Mouse (Mus musculus) embryonic fibroblast, embryonic 13.5 days (primary cell): Measurements from ENCODE around the gene Erf. TPM values are rescaled to one million over a fixed set of nuclear protein-coding genes. Genes with fewer than 3 reads are reported as not detected.

ENCODE experiments used
- H3K27ac ChIP-seq: 2 replicates; pipeline ENCODE4 v1.5.1; 2012; ENCODE audit warnings: low read length, control low read depth, inconsistent platforms; ENCODE audit not compliant: insufficient read depth
- H3K4me1 ChIP-seq: 2 replicates; pipeline ENCODE4 v1.6.1; 2011; ENCODE audit warnings: low read length; ENCODE audit not compliant: control insufficient read depth, insufficient read depth
- H3K4me3 ChIP-seq: 2 replicates; pipeline ENCODE4 v1.5.1; 2011; ENCODE audit warnings: mild to moderate bottlenecking, control low read depth, low read length; ENCODE audit not compliant: insufficient read depth
- CTCF ChIP-seq: IDR thresholded peaks from 2 replicates; pipeline ENCODE4 v1.5.1; 2011; ENCODE audit warnings: mild to moderate bottlenecking, control low read depth, low read length, moderate library complexity, borderline replicate concordance; ENCODE audit not compliant: insufficient read depth
- POLR2A ChIP-seq: IDR thresholded peaks from 2 replicates; pipeline ENCODE4 v1.6.1; 2011; ENCODE audit warnings: low read depth, mild to moderate bottlenecking, control low read depth, low read length, moderate library complexity
- polyA plus RNA-seq: library from polyadenylated mRNA; stranded (reverse); fragments of >200 nt; gene quantifications from 2 replicates; pipeline ENCODE4 v1.2.4, GENCODE M21; 2011; ENCODE audit warnings: low read depth; ENCODE audit not compliant: missing spikeins, insufficient read length

Gene Erf
- polyA plus RNA-seq, result 64.5 and 70.9 TPM in 2 replicates

- H3K4me1 ChIP-seq, result peaks cover 9% of the 10 kb centered on the region; the same call in 1 of the 2 replicates
- peak within 1 kb of the TSS; percentile 93 for H3K27ac ChIP-seq
- H3K4me3 ChIP-seq, result peak within 1 kb of the TSS; percentile 79
- TF ChIP-seq POLR2A (peak; percentile 83), CTCF (no peak)
Observed at GRCm38 (mm10) chr7:25250141-25250972, at the start of gene Erf. TSS of gene Erf (minus strand) at chr7:25250761.

GRCm38 (mm10) chr7:25297454-25298325 lies 47.1 kb upstream of the Erf start, which contains the start of gene Pafah1b3:
TSS of gene Pafah1b3 (minus strand) at chr7:25297986.
- Histone ChIP-seq H3K27ac (peak within 1 kb of the TSS; percentile 44), H3K4me1 (no peaks in the 10 kb centered on the region), H3K4me3 (peak within 1 kb of the TSS; percentile 67)
- TF ChIP-seq POLR2A, result peak; percentile 47
- TF ChIP-seq CTCF, result peak; percentile 10; the same call in 1 of the 2 replicates

- H3K4me3 ChIP-seq, result peak overlapping the region; percentile 67
- no peak overlapping the region for H3K27ac ChIP-seq
- H3K4me1 ChIP-seq, result no peaks in the 10 kb centered on the region
- TF ChIP-seq POLR2A, result no peak
- no peak for TF ChIP-seq CTCF
Observed at GRCm38 (mm10) chr7:25296945-25297453, 46.4 kb upstream of the Erf start.

DNA sequence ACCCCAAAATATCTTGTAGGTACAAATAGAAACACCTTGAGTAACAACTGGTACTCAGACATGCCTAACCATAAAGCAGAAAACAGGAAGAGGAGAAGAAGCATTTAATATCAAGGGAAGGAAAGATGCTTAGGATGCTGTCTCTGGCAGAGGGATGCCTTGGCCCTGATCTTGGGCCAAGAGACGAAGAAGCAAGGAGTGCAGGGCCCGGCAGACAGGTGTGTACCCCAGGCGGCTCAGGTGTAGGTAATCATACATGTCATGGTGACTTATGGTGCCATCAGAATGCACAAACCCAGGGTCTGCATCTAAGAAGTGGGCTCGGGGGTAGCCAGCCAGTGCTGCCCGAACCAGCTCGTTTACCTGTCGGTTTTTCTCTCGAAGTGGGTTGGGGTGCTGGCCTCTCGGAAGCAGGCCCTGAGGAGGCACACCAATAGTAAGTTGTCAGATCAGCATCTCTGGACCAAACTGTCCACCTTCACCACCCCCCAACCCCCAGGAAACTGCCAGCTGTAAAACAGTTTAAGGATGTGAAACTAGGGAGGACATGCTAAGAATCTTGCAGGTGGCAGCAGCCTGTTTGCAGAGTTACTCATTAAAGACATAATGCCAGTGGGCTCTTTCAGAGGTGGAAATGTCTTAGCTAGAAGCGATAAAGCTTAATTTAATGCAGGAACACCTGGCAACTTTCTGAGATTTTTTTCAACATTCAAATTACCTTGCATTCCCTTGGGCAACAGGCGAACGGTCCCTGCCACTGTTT lies 44.6 kb upstream of the Erf start:
- Histone ChIP-seq H3K4me3 (no peak overlapping the region), H3K27ac (no peak overlapping the region), H3K4me1 (no peaks in the 10 kb centered on the region)
- TF ChIP-seq POLR2A (no peak), CTCF (no peak)

- Histone ChIP-seq H3K4me3 (no peak overlapping the region), H3K4me1 (no peaks in the 10 kb centered on the region), H3K27ac (no peak overlapping the region)
- TF ChIP-seq CTCF (no peak), POLR2A (no peak)
Observed at GRCm38 (mm10) chr7:25294495-25294894, 43.9 kb upstream of the Erf start.

DNA sequence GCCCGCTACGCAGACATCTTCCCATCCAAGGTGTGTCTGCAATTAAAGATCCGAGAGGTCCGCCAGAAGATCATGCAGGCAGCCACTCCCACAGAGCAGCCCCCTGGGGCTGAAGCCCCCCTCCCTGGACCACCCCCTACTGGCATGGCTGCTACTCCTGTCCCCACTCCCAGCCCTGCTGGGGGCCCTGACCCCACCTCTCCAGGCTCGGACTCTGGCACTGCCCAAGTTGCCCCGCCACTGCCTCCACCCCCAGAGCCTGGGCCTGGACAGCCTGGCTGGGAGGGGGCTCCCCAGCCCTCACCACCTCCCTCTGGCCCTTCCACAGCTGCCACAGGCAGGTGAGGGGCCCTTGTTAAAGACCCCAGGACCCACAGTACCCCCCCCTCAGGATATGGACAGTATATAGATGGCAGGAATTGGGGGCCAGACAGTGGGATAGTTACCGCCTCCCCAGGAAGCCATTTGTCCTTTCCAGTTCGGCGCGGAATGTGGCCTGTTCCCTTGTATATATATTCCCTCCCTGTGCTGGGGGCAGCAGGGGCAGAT lies 42.7 kb upstream of the Erf start:
- no peak overlapping the region for H3K27ac ChIP-seq
- TF ChIP-seq POLR2A, result no peak
- TF ChIP-seq CTCF, result no peak
- no peak overlapping the region for H3K4me3 ChIP-seq
- H3K4me1 ChIP-seq, result no peaks in the 10 kb centered on the region

DNA sequence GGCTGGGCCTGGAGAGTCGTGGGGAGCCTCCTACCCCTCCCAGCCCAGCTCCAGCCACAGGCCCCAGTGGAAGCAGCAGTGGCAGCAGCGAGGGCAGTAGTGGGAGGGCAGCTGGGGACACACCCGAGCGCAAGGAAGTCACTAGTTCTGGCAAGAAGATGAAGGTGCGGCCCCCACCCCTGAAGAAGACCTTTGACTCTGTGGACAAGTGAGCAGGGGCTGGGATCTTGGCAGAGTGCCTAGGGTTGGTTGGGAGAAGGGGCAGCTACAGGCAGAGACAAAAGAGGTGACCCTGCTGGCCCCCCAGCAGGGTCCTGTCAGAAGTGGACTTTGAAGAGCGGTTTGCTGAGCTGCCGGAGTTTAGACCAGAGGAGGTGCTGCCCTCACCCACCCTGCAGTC lies 41.5 kb upstream of the Erf start:
- TF ChIP-seq CTCF (no peak), POLR2A (no peak)
- H3K4me1 ChIP-seq, result no peaks in the 10 kb centered on the region
- no peak overlapping the region for H3K4me3 ChIP-seq
- H3K27ac ChIP-seq, result no peak overlapping the region

DNA sequence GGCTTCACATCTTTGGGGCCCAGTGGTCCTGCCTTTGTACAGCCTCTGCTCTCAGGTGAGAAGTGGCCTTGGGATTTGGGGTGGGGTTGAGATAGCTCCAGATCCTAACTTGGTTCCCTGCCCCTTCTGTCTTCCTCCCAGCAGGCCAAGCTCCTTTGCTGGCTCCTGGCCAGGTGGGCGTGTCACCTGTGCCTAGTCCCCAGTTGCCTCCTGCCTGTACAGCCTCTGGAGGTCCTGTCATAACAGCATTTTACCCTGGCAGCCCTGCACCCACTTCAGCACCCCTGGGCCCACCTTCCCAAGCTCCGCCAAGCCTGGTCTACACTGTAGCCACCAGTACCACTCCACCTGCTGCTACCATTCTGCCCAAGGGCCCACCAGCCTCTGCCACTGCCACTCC lies 40.4 kb upstream of the Erf start:
- no peaks in the 10 kb centered on the region for H3K4me1 ChIP-seq
- H3K4me3 ChIP-seq, result no peak overlapping the region
- no peak for TF ChIP-seq CTCF
- no peak overlapping the region for H3K27ac ChIP-seq

DNA sequence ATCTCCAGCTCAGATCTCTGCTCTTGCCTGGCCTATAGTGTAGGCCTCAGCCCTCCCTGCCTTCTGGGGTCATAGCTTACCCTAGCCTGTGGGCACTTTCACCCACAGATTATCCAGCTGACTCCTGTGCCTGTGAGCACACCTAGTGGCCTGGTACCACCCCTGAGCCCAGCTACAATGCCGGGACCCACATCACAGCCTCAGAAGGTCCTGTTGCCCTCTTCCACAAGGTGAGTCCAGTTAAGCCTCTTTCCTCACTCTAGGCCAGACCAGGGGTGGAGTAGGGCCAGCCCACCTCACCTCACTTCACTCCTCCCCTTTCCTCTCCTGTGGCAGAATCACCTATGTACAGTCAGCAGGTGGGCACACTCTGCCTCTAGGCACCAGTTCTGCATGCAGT lies 39.9 kb upstream of the Erf start:
- H3K27ac ChIP-seq, result no peak overlapping the region
- TF ChIP-seq POLR2A (no peak), CTCF (no peak)

More for the DNA sequence above, 39.9 kb upstream of the Erf start:
- H3K4me3 ChIP-seq, result no peak overlapping the region
- H3K4me1 ChIP-seq, result no peaks in the 10 kb centered on the region
